Mouse (Mus musculus) kidney, embryonic 14.5 days (tissue): ENCODE measurements at regions not wholly inside any gene's neighbourhood (a gene's known extent, or its start where the extent isn't known, plus 50 kb on each side); places are given as distances from the start of the nearest gene placed in this dataset.

ENCODE experiments used
- ATAC-seq: fragments of 200-750 bp; cut with Nextera tagmentation; 2 replicates; pipeline ENCODE4 v1.8.0; 2017; ENCODE audit warnings: moderate number of reproducible peaks, mild to moderate bottlenecking, moderate TSS enrichment, moderate library complexity; ENCODE audit not compliant: low FRiP score, low TSS enrichment
- H3K27ac ChIP-seq: fragments of 300-500 bp; sonication (generic); 2 replicates; pipeline ENCODE4 v1.5.1; 2014; ENCODE audit warnings: low read depth, mild to moderate bottlenecking, low read length, moderate library complexity, mixed read lengths
- H3K27me3 ChIP-seq: fragments of 300-500 bp; sonication (generic); 2 replicates; pipeline ENCODE4 v1.6.1; 2014; ENCODE audit warnings: mild to moderate bottlenecking, low read length; ENCODE audit not compliant: control insufficient read depth, insufficient read depth
- H3K36me3 ChIP-seq: fragments of 300-500 bp; sonication (generic); 2 replicates; pipeline ENCODE4 v1.6.1; 2014; ENCODE audit warnings: low read length, mixed read lengths; ENCODE audit not compliant: control insufficient read depth, insufficient read depth
- H3K4me1 ChIP-seq: fragments of 300-500 bp; sonication (generic); 2 replicates; pipeline ENCODE4 v1.6.1; 2014; ENCODE audit warnings: low read length, mixed read lengths; ENCODE audit not compliant: control insufficient read depth, insufficient read depth
- H3K4me2 ChIP-seq: fragments of 300-500 bp; sonication (generic); replicated peaks from 2 replicates; pipeline ENCODE4 v1.6.1; 2014; ENCODE audit warnings: low read depth, mild to moderate bottlenecking, low read length
- H3K4me3 ChIP-seq: fragments of 300-500 bp; sonication (generic); 2 replicates; pipeline ENCODE4 v1.5.1; 2014; ENCODE audit warnings: mild to moderate bottlenecking, low read length
- H3K9ac ChIP-seq: fragments of 300-500 bp; sonication (generic); 2 replicates; pipeline ENCODE4 v1.6.1; 2014; ENCODE audit warnings: low read depth, mild to moderate bottlenecking, low read length, moderate library complexity
- H3K9me3 ChIP-seq: fragments of 300-500 bp; sonication (generic); 2 replicates; pipeline ENCODE4 v1.6.1; 2016; ENCODE audit warnings: low read length; ENCODE audit not compliant: control insufficient read depth
- WGBS: fragments of 180-500 bp; shearing (Covaris S2); extraction: QIAGEN DNeasy Blood & Tissue Kit; methylation state at CpG from one replicate; pipeline ENCODE4 v1.1.7; 2014; 5-methylcytosine and 5-hydroxymethylcytosine counted together

- Histone ChIP-seq H3K4me3 (no peak overlapping the region), H3K9ac (no peak overlapping the region), H3K4me2 (no peak overlapping the region), H3K4me1 (no peaks in the 10 kb centered on the region), H3K9me3 (no peaks in the 10 kb centered on the region), H3K27ac (no peak overlapping the region), H3K27me3 (no peaks in the 10 kb centered on the region), H3K36me3 (no peaks in the 10 kb centered on the region)
- 62% methylated on average over 1 of the region's 1 CpGs for WGBS
- no peak for ATAC-seq
Observed at GRCm38 (mm10) chr8:100796628-100797027, 1380.4 kb upstream of the Cdh8 start.

- Histone ChIP-seq H3K9ac (no peak overlapping the region), H3K27ac (no peak overlapping the region), H3K27me3 (no peaks in the 10 kb centered on the region), H3K4me1 (no peaks in the 10 kb centered on the region), H3K9me3 (no peaks in the 10 kb centered on the region), H3K4me2 (no peak overlapping the region), H3K4me3 (no peak overlapping the region), H3K36me3 (no peaks in the 10 kb centered on the region)
- no peak for ATAC-seq
- WGBS, result 89% methylated on average over 7 of the region's 7 CpGs
Observed at GRCm38 (mm10) chr8:100793951-100794350, 1377.7 kb upstream of the Cdh8 start.

GRCm38 (mm10) chr8:100790592-100791141 is 1374.4 kb upstream of the Cdh8 start:
- Histone ChIP-seq H3K27ac (no peak overlapping the region), H3K4me3 (no peak overlapping the region), H3K9ac (no peak overlapping the region), H3K36me3 (no peaks in the 10 kb centered on the region), H3K27me3 (no peaks in the 10 kb centered on the region), H3K4me1 (no peaks in the 10 kb centered on the region), H3K4me2 (no peak overlapping the region), H3K9me3 (no peaks in the 10 kb centered on the region)
- 82% methylated on average over 11 of the region's 11 CpGs for WGBS
- ATAC-seq, result no peak

- no peaks in the 10 kb centered on the region for H3K36me3 ChIP-seq
- H3K4me1 ChIP-seq, result no peaks in the 10 kb centered on the region
- no peaks in the 10 kb centered on the region for H3K27me3 ChIP-seq
- H3K4me2 ChIP-seq, result no peak overlapping the region
- no peaks in the 10 kb centered on the region for H3K9me3 ChIP-seq
- whole genome bisulfite sequencing, result 81% methylated on average over 6 of the region's 6 CpGs
- no peak overlapping the region for H3K4me3 ChIP-seq
- no peak overlapping the region for H3K9ac ChIP-seq
- ATAC-seq, result no peak
- H3K27ac ChIP-seq, result no peak overlapping the region
Observed at GRCm38 (mm10) chr8:100788132-100788531, 1371.9 kb upstream of the Cdh8 start.

- Histone ChIP-seq H3K4me2 (no peak overlapping the region), H3K27me3 (no peaks in the 10 kb centered on the region), H3K9me3 (no peaks in the 10 kb centered on the region), H3K9ac (no peak overlapping the region), H3K4me3 (no peak overlapping the region), H3K4me1 (no peaks in the 10 kb centered on the region), H3K27ac (no peak overlapping the region), H3K36me3 (no peaks in the 10 kb centered on the region)
- ATAC-seq, result peak; percentile 43; the same call in 1 of the 2 replicates
- 24% methylated on average over 9 of the region's 9 CpGs for WGBS
Observed at GRCm38 (mm10) chr8:100772742-100773370, 1356.6 kb upstream of the Cdh8 start.

- no peaks in the 10 kb centered on the region for H3K36me3 ChIP-seq
- no peak overlapping the region for H3K4me3 ChIP-seq
- 74% methylated on average over 4 of the region's 4 CpGs for WGBS
- no peaks in the 10 kb centered on the region for H3K27me3 ChIP-seq
- no peak overlapping the region for H3K4me2 ChIP-seq
- H3K9me3 ChIP-seq, result no peaks in the 10 kb centered on the region
- no peak overlapping the region for H3K27ac ChIP-seq
- ATAC-seq, result no peak
- H3K4me1 ChIP-seq, result no peaks in the 10 kb centered on the region
- no peak overlapping the region for H3K9ac ChIP-seq
Observed at GRCm38 (mm10) chr8:100769617-100770016, 1353.3 kb upstream of the Cdh8 start.

GRCm38 (mm10) chr8:100733927-100734326 is 1317.7 kb upstream of the Cdh8 start:
- no peak overlapping the region for H3K9ac ChIP-seq
- 75% methylated on average over 4 of the region's 4 CpGs for WGBS
- no peak overlapping the region for H3K4me2 ChIP-seq
- no peak overlapping the region for H3K27ac ChIP-seq
- H3K4me1 ChIP-seq, result no peaks in the 10 kb centered on the region
- H3K36me3 ChIP-seq, result no peaks in the 10 kb centered on the region
- no peaks in the 10 kb centered on the region for H3K27me3 ChIP-seq
- no peaks in the 10 kb centered on the region for H3K9me3 ChIP-seq
- no peak for ATAC-seq
- no peak overlapping the region for H3K4me3 ChIP-seq

- 74% methylated on average over 2 of the region's 2 CpGs for WGBS
- Histone ChIP-seq H3K36me3 (no peaks in the 10 kb centered on the region), H3K4me1 (no peaks in the 10 kb centered on the region), H3K4me3 (no peak overlapping the region), H3K27me3 (no peaks in the 10 kb centered on the region), H3K4me2 (no peak overlapping the region), H3K27ac (no peak overlapping the region), H3K9ac (no peak overlapping the region), H3K9me3 (no peaks in the 10 kb centered on the region)
- ATAC-seq, result no peak
Observed at GRCm38 (mm10) chr8:100702365-100702764, 1286.1 kb upstream of the Cdh8 start.

GRCm38 (mm10) chr8:100695043-100695442 is 1278.8 kb upstream of the Cdh8 start:
- Histone ChIP-seq H3K9me3 (no peaks in the 10 kb centered on the region), H3K4me2 (no peak overlapping the region), H3K4me1 (no peaks in the 10 kb centered on the region), H3K27ac (no peak overlapping the region), H3K9ac (no peak overlapping the region), H3K36me3 (no peaks in the 10 kb centered on the region), H3K27me3 (no peaks in the 10 kb centered on the region), H3K4me3 (no peak overlapping the region)
- 79% methylated on average over 3 of the region's 3 CpGs for WGBS
- no peak for ATAC-seq
